Mouse (Mus musculus): ENCODE results near the gene Tmub1. TPM values are rescaled to one million over a fixed set of nuclear protein-coding genes. Genes with fewer than 3 reads are reported as not detected.

Tmub1 gene
- polyA plus RNA-seq, 1 experiment = 9.8 TPM

- Histone ChIP-seq H3K27me3 (ENCODE audit: control insufficient read depth, insufficient read depth, insufficient read length) (no peaks in the 10 kb centered on the region), H3K4me3 (ENCODE audit: insufficient read depth, poor library complexity, severe bottlenecking) (peak overlapping the region; percentile 75), H3ac (ENCODE audit: control insufficient read depth, insufficient read length, low read depth) (peak overlapping the region; percentile 75), H3K79me2 (ENCODE audit: control insufficient read depth, insufficient read depth) (peaks cover 57% of the 10 kb centered on the region), H3K79me3 (ENCODE audit: low read depth) (peaks cover 53% of the 10 kb centered on the region), H3K36me3 (ENCODE audit: control insufficient read depth, insufficient read depth) (peaks cover 20% of the 10 kb centered on the region)
- TF ChIP-seq USF1 (IDR thresholded peaks at IDR 0.05; ENCODE audit: low read depth) (no peak), CTCF (IDR thresholded peaks at IDR 0.05; ENCODE audit: control insufficient read depth, insufficient read depth, insufficient read length) (peak; percentile 15)
Measured at GRCm38 (mm10) chr5:24452691-24453233, 5.1 kb upstream of the Tmub1 start.

GRCm38 (mm10) chr5:24452030-24452690, 4.5 kb upstream of the Tmub1 start, which contains the start of gene Agap3:
Gene Agap3, plus strand, starts transcription at chr5:24452177.
- TF ChIP-seq MYOD1 (IDR thresholded peaks at IDR 0.05; ENCODE audit: control insufficient read depth, insufficient read length, low read depth) = no peak
- TF ChIP-seq CEBPB (IDR thresholded peaks at IDR 0.05; ENCODE audit: low read depth) = no peak
- no peak for TF ChIP-seq CTCF (IDR thresholded peaks at IDR 0.05; ENCODE audit: control insufficient read depth, insufficient read depth, insufficient read length)
- Histone ChIP-seq H3K4me3 (ENCODE audit: insufficient read depth, poor library complexity, severe bottlenecking) (peak within 1 kb of the TSS; percentile 75), H3K36me3 (ENCODE audit: control insufficient read depth, insufficient read depth) (peaks cover 14% of the 10 kb centered on the region), H3K27me3 (ENCODE audit: control insufficient read depth, insufficient read depth, insufficient read length) (no peaks in the 10 kb centered on the region), H3ac (ENCODE audit: control insufficient read depth, insufficient read length, low read depth) (peak within 1 kb of the TSS; percentile 75), H3K79me3 (ENCODE audit: low read depth) (peaks cover 47% of the 10 kb centered on the region), H3K79me2 (ENCODE audit: control insufficient read depth, insufficient read depth) (peaks cover 51% of the 10 kb centered on the region)

- H3K4me3 ChIP-seq (ENCODE audit: insufficient read depth, poor library complexity, severe bottlenecking) = peak overlapping the region; percentile 75
- peaks cover 40% of the 10 kb centered on the region for H3K79me3 ChIP-seq (ENCODE audit: low read depth)
- no peaks in the 10 kb centered on the region for H3K27me3 ChIP-seq (ENCODE audit: control insufficient read depth, insufficient read depth, insufficient read length)
- peak overlapping the region; percentile 75 for H3ac ChIP-seq (ENCODE audit: control insufficient read depth, insufficient read length, low read depth)
- TF ChIP-seq MAX (IDR thresholded peaks at IDR 0.05) (peak; percentile 72), MYOD1 (IDR thresholded peaks at IDR 0.05; ENCODE audit: control insufficient read depth, insufficient read length, low read depth) (no peak)
- peaks cover 7% of the 10 kb centered on the region for H3K36me3 ChIP-seq (ENCODE audit: control insufficient read depth, insufficient read depth)
- peaks cover 44% of the 10 kb centered on the region for H3K79me2 ChIP-seq (ENCODE audit: control insufficient read depth, insufficient read depth)
Measured at GRCm38 (mm10) chr5:24451264-24452029, 3.8 kb upstream of the Tmub1 start.

GRCm38 (mm10) chr5:24446630-24447029, 1.0 kb downstream of the Tmub1 start:
- peaks cover 22% of the 10 kb centered on the region for H3K79me2 ChIP-seq (ENCODE audit: control insufficient read depth, insufficient read depth)
- H3K79me3 ChIP-seq (ENCODE audit: low read depth) = peaks cover 8% of the 10 kb centered on the region
- no peak overlapping the region for H3K4me3 ChIP-seq (ENCODE audit: insufficient read depth, poor library complexity, severe bottlenecking)
- peaks cover 19% of the 10 kb centered on the region for H3K36me3 ChIP-seq (ENCODE audit: control insufficient read depth, insufficient read depth)
- H3ac ChIP-seq (ENCODE audit: control insufficient read depth, insufficient read length, low read depth) = no peak overlapping the region
- TF ChIP-seq USF1 (IDR thresholded peaks at IDR 0.05; ENCODE audit: low read depth) (no peak), CEBPB (IDR thresholded peaks at IDR 0.05; ENCODE audit: low read depth) (no peak), MYOG (IDR thresholded peaks at IDR 0.05; ENCODE audit: control insufficient read depth, extremely low read depth, insufficient read length) (no peak), MYOD1 (IDR thresholded peaks at IDR 0.05; ENCODE audit: control insufficient read depth, insufficient read length, low read depth) (no peak), CTCF (IDR thresholded peaks at IDR 0.05; ENCODE audit: control insufficient read depth, insufficient read depth, insufficient read length) (no peak), FOSL1 (IDR thresholded peaks at IDR 0.05; ENCODE audit: insufficient read depth, low read length, poor library complexity, severe bottlenecking) (no peak), MAX (IDR thresholded peaks at IDR 0.05) (no peak)
- H3K27me3 ChIP-seq (ENCODE audit: control insufficient read depth, insufficient read depth, insufficient read length) = no peaks in the 10 kb centered on the region

- Histone ChIP-seq H3K79me2 (ENCODE audit: control insufficient read depth, insufficient read depth) (peaks cover 22% of the 10 kb centered on the region), H3ac (ENCODE audit: control insufficient read depth, insufficient read length, low read depth) (peak overlapping the region; percentile 6), H3K79me3 (ENCODE audit: low read depth) (peaks cover 8% of the 10 kb centered on the region), H3K4me3 (ENCODE audit: insufficient read depth, poor library complexity, severe bottlenecking) (peak overlapping the region; percentile 75), H3K27me3 (ENCODE audit: control insufficient read depth, insufficient read depth, insufficient read length) (no peaks in the 10 kb centered on the region), H3K36me3 (ENCODE audit: control insufficient read depth, insufficient read depth) (peaks cover 28% of the 10 kb centered on the region)
- no peak for TF ChIP-seq CTCF (IDR thresholded peaks at IDR 0.05; ENCODE audit: control insufficient read depth, insufficient read depth, insufficient read length)
- TF ChIP-seq CEBPB (IDR thresholded peaks at IDR 0.05; ENCODE audit: low read depth) = no peak
- TF ChIP-seq FOSL1 (IDR thresholded peaks at IDR 0.05; ENCODE audit: insufficient read depth, low read length, poor library complexity, severe bottlenecking) = no peak
- no peak for TF ChIP-seq MAX (IDR thresholded peaks at IDR 0.05)
- TF ChIP-seq MYOG (IDR thresholded peaks at IDR 0.05; ENCODE audit: control insufficient read depth, extremely low read depth, insufficient read length) = no peak
- no peak for TF ChIP-seq MYOD1 (IDR thresholded peaks at IDR 0.05; ENCODE audit: control insufficient read depth, insufficient read length, low read depth)
- TF ChIP-seq USF1 (IDR thresholded peaks at IDR 0.05; ENCODE audit: low read depth) = no peak
Measured at GRCm38 (mm10) chr5:24445428-24446080, 2.1 kb downstream of the Tmub1 start.
